Mouse (Mus musculus) limb, embryonic 14.5 days (tissue): ENCODE data around the gene Senp3. TPM values are rescaled to one million over a fixed set of nuclear protein-coding genes. Genes with fewer than 3 reads are reported as not detected.
A peak's percentile ranks its signal among the peaks of the same experiment; 100 is the strongest.

ENCODE experiments used
- ATAC-seq: fragments of 200-750 bp; cut with Nextera tagmentation; 2 replicates; pipeline ENCODE4 v1.8.0; 2017; ENCODE audit warnings: low read depth, moderate number of reproducible peaks, moderate TSS enrichment; ENCODE audit not compliant: low FRiP score
- DNase-seq: peaks from one replicate; pipeline ENCODE4 v3.0.0-alpha.2; 2015; ENCODE audit warnings: low spot score
- H3K27ac ChIP-seq: fragments of 300-500 bp; sonication (generic); replicated peaks from 2 replicates; pipeline ENCODE4 v1.5.1; 2014; ENCODE audit warnings: low read depth, mild to moderate bottlenecking, low read length, moderate library complexity, mixed read lengths
- H3K27me3 ChIP-seq: fragments of 300-500 bp; sonication (generic); 2 replicates; pipeline ENCODE4 v1.6.1; 2014; ENCODE audit warnings: low read length, mixed read lengths; ENCODE audit not compliant: control insufficient read depth, insufficient read depth
- H3K36me3 ChIP-seq: fragments of 300-500 bp; sonication (generic); 2 replicates; pipeline ENCODE4 v1.6.1; 2014; ENCODE audit warnings: mild to moderate bottlenecking, low read length, moderate library complexity, mixed read lengths; ENCODE audit not compliant: control insufficient read depth, insufficient read depth
- H3K4me1 ChIP-seq: fragments of 300-500 bp; sonication (generic); 2 replicates; pipeline ENCODE4 v1.6.1; 2014; ENCODE audit warnings: antibody characterized with exemption, low read length, mixed read lengths; ENCODE audit not compliant: control insufficient read depth, insufficient read depth
- H3K4me2 ChIP-seq: fragments of 300-500 bp; sonication (generic); replicated peaks from 2 replicates; pipeline ENCODE4 v1.6.1; 2014; ENCODE audit warnings: low read depth, mild to moderate bottlenecking, low read length, moderate library complexity; ENCODE audit not compliant: severe bottlenecking
- H3K4me3 ChIP-seq: fragments of 300-500 bp; sonication (generic); replicated peaks from 2 replicates; pipeline ENCODE4 v1.5.1; 2014; ENCODE audit warnings: low read length
- H3K9ac ChIP-seq: fragments of 300-500 bp; sonication (generic); 2 replicates; pipeline ENCODE4 v1.6.1; 2014; ENCODE audit warnings: mild to moderate bottlenecking, low read depth, low read length, moderate library complexity; ENCODE audit not compliant: severe bottlenecking
- H3K9me3 ChIP-seq: fragments of 300-500 bp; sonication (generic); 2 replicates; pipeline ENCODE4 v1.6.1; 2016; ENCODE audit warnings: low read length; ENCODE audit not compliant: control insufficient read depth
- POLR2A ChIP-seq: fragments of 200-500 bp; IDR thresholded peaks from 2 replicates; pipeline ENCODE4 v1.8.0; 2012; ENCODE audit warnings: inconsistent platforms, mild to moderate bottlenecking, moderate library complexity, borderline replicate concordance; ENCODE audit not compliant: insufficient read depth, insufficient read length; ENCODE audit errors: extremely low read depth
- WGBS: fragments of 180-500 bp; shearing (Covaris S2); extraction: QIAGEN DNeasy Blood & Tissue Kit; methylation state at CpG from one replicate; pipeline ENCODE4 v1.1.7; 2014; 5-methylcytosine and 5-hydroxymethylcytosine counted together
- polyA plus RNA-seq, 2 experiments: library from polyadenylated mRNA; depleted of rRNA in 1 of 2; stranded (reverse) in 1 of 2; unstranded in 1 of 2; fragments of >200 nt; fragmentation: Nextera tagmentation in 1 of 2; extraction: Ambion mirVana in 1 of 2; gene quantifications; 2 replicates each; pipeline versions ENCODE4 v1.2.1 to v1.2.3; 2012 to 2014

Senp3 gene
- polyA plus RNA-seq, 2 experiments, result 95.4 to 172 TPM

DNA sequence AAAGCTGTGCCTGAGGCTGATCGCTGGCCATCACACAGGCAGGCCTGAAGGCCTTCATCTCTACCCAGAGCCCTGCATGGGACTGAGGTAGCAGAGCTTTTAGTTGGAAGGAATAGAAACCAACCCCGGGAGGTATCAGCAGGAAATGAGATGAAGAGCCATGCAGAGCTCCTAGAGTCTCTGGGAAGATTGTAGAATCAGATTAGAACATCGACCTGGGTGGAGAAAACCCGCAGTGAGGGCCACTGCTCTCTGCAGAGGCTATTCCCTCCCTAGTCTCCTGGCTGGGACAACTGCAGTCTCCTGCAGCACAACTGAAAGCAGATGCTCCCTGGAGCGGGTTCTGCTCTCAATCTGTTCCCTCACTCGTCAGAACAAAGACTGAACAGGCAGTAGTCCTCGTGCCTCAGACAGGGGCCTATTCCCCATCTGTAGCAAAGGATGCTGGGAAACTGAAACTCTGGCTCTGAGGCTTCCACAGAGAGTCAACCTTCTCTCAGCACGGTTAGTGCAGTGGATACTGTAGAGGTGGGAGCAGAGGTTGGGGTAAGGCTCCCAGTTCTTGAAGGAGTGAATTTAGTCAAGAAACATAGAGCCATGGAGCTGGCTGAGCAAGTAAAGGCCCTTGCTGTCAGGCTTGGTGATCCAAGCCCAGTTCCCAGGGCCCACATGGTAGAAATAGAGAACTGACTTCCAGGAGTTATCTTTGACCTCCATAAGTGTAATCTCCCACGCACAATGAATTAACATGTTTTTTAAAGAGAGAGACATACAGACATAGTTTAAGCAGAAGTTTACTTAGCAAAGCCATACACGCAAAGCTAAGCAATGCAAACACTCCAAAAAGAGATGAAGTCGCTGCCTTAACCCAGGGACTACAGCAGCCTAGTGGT is 27.9 kb upstream of the Senp3 start:
- Histone ChIP-seq H3K9me3 (no peaks in the 10 kb centered on the region), H3K4me2 (no peak overlapping the region), H3K27ac (0 out of 2 replicates have a peak overlapping the region, but pooled peaks have one; percentile 30), H3K4me3 (no peak overlapping the region), H3K36me3 (no peaks in the 10 kb centered on the region), H3K9ac (0 out of 2 replicates have a peak overlapping the region, but pooled peaks have one; percentile 18), H3K27me3 (no peaks in the 10 kb centered on the region), H3K4me1 (no peaks in the 10 kb centered on the region; the same call in 1 of the 2 replicates)
- DNase-seq (no peak), ATAC-seq (no peak)
- no peak for TF ChIP-seq POLR2A
- WGBS, result 51% methylated on average over 11 of the region's 11 CpGs

- TF ChIP-seq POLR2A, result no peak
- DNase-seq (no peak), ATAC-seq (no peak)
- no peak overlapping the region for H3K4me2 ChIP-seq
- H3K27ac ChIP-seq, result no peak overlapping the region
- H3K4me3 ChIP-seq, result no peak overlapping the region
- H3K9ac ChIP-seq, result no peak overlapping the region
- WGBS, result 58% methylated on average over 3 of the region's 3 CpGs
- no peaks in the 10 kb centered on the region for H3K36me3 ChIP-seq
- no peaks in the 10 kb centered on the region for H3K9me3 ChIP-seq
- no peaks in the 10 kb centered on the region; the same call in 1 of the 2 replicates for H3K4me1 ChIP-seq
- H3K27me3 ChIP-seq, result no peaks in the 10 kb centered on the region
Measured at GRCm38 (mm10) chr11:69708614-69709265, 26.9 kb upstream of the Senp3 start.

DNA sequence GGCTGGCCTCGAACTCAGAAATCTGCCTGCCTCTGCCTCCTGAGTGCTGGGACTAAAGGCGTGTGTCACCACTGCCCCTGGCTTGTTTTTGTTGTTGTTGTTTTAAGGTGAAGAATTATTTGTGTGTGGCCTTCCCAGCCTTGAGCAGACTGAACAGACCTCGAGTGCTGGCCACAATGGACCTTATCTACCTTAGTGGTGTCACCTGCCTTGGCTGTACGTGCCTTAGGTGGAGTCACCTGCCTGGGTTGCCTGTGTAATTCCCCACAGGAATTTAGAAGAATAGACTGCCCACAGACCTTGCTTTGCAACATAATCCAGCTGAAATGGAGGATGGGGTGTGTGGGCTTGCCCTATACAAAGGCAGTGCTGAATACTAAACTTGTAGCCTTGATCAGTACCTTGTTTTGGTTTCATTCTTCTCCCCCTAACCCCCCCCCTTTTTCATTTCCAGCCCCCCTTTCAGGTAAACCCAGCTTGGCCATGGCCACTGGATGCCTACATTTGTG is 26.0 kb upstream of the Senp3 start:
- H3K4me1 ChIP-seq, result no peaks in the 10 kb centered on the region; the same call in 1 of the 2 replicates
- no peaks in the 10 kb centered on the region for H3K27me3 ChIP-seq
- no peak overlapping the region for H3K9ac ChIP-seq
- DNase-seq (no peak), ATAC-seq (no peak)
- H3K4me2 ChIP-seq, result no peak overlapping the region
- H3K9me3 ChIP-seq, result no peaks in the 10 kb centered on the region
- H3K4me3 ChIP-seq, result no peak overlapping the region
- TF ChIP-seq POLR2A, result no peak
- no peak overlapping the region for H3K27ac ChIP-seq
- 94% methylated on average over 4 of the region's 4 CpGs for WGBS
- no peaks in the 10 kb centered on the region for H3K36me3 ChIP-seq

DNA sequence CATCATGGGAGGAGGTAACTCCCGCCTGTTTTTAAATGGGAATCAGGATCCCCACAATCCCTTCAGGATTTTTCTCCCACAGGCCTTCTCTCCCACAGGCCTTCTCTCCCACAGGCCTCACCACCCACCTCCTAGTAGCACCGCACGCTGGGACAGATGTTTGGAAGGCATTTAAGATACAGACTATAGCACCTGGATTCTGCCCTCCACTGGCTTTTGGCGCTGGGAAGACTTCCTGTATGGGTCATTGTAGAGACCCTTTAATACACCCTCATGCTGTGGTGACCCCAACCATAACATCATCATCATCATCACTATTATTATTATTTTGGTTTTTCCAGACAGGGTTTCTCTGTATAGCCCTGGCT is 25.6 kb upstream of the Senp3 start:
- WGBS, result 83% methylated on average over 4 of the region's 4 CpGs
- ATAC-seq (no peak), DNase-seq (no peak)
- H3K27me3 ChIP-seq, result no peaks in the 10 kb centered on the region
- H3K4me2 ChIP-seq, result no peak overlapping the region
- no peak overlapping the region for H3K9ac ChIP-seq
- no peaks in the 10 kb centered on the region for H3K36me3 ChIP-seq
- H3K27ac ChIP-seq, result no peak overlapping the region
- H3K4me1 ChIP-seq, result no peaks in the 10 kb centered on the region; the same call in 1 of the 2 replicates
- no peak overlapping the region for H3K4me3 ChIP-seq
- H3K9me3 ChIP-seq, result no peaks in the 10 kb centered on the region
- TF ChIP-seq POLR2A, result no peak

DNA sequence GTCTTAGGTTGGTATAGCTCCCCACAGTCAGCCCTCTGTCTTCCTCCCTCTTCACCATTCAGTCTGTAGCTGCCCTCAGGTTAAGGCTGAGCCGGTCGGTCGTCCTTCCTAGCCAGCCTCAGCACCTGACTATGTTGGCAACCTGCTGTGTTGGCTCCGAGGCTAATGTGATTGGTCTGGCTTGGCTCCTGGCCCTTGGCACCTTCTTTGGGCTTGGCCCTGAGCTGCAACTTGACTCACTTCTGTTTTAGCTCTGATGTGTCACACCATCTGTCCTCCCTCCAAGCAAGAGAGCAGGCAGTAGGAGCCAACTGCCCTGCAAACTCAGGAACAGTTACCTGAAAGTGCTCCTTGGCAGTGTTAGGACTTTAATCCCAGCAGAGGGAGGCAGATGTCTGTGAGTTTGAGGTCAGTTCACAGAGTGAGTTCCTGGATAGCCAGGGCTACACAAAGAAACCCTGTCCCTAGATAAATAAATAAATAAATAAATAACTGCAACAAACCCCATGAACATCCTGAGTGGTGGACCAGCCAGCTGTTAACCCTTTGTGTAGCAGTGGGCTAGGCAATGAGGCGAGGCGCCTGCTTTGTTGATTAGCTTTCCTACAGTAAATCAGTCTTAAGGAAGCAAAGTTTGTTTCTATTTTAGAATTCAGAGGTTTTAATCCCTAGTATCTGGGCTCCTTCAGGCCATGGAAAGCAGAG is 25.0 kb upstream of the Senp3 start:
- TF ChIP-seq POLR2A, result no peak
- no peaks in the 10 kb centered on the region; the same call in 1 of the 2 replicates for H3K4me1 ChIP-seq
- 47% methylated on average over 6 of the region's 6 CpGs for WGBS
- ATAC-seq, result no peak
- no peaks in the 10 kb centered on the region for H3K36me3 ChIP-seq
- H3K27me3 ChIP-seq, result no peaks in the 10 kb centered on the region
- H3K9ac ChIP-seq, result no peak overlapping the region
- H3K9me3 ChIP-seq, result no peaks in the 10 kb centered on the region
- H3K27ac ChIP-seq, result no peak overlapping the region
- DNase-seq, result no peak
- no peak overlapping the region for H3K4me3 ChIP-seq
- no peak overlapping the region for H3K4me2 ChIP-seq
